In the genomic region with DNA sequence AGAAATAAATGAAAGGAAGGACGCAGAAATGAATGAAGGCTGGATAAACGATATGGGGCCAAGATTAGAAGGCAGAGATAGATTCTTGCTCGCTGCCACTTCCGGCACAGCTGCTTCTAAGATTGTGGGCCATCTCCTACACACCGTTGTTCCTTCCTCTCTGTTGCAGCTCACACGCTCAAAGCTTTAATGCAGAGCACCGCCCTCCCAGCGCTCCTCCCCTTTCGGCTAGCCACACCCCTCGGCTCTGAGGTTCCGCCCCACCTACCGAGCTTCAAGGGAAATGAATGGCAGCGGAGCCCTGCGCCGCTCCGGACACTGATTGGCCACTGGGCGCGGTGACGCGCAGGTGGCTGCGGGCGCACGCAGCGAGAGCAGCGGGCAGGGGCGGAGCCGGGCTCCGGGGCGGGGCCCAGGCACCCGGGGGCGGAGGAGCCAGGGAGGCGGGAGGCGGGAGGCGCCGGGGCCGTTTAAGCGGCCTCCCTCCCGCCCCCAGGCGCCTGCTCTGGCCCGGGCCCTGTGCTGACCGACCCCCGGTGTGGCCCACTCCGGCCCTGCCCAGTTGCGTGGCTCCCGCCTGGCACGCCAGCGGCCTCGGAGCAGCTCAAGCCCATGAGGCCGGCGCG, we compare ENCODE assay signal across 8 mouse cellular contexts. TPM values are rescaled to one million over a fixed set of nuclear protein-coding genes. Genes with fewer than 3 reads are reported as not detected.
DNase-seq lines count a peak whose midpoint lies in the region; ATAC-seq lines count a peak whose summit lies in the region.

A gene (plus strand): TSS at position 432 of the 626 bp plus-strand sequence.

- H3K36me3 ChIP-seq in lung, embryonic 16.5 days (ENCODE audit: control insufficient read depth, insufficient read depth, low read length), result no peaks in the 10 kb centered on the region

- H3K9me3 ChIP-seq in lung, embryonic 16.5 days (ENCODE audit: control insufficient read depth, low read length), result no peaks in the 10 kb centered on the region

- H3K4me1 ChIP-seq in lung, embryonic 16.5 days (replicated peaks; ENCODE audit: control insufficient read depth, insufficient read depth, low read length), result peaks cover 30% of the 10 kb centered on the region

- H3K27me3 ChIP-seq in lung, embryonic 16.5 days (ENCODE audit: control insufficient read depth, insufficient read depth, low read depth, low read length), result no peaks in the 10 kb centered on the region

- peak within 1 kb of the TSS; percentile 87 for H3K4me2 ChIP-seq in lung, embryonic 16.5 days (ENCODE audit: low read depth, low read length)

- H3K9ac ChIP-seq in lung, embryonic 16.5 days (ENCODE audit: low read length), result peak within 1 kb of the TSS; percentile 89

- peak; percentile 99 for ATAC-seq in hematopoietic stem cell, adult 5-6 weeks (replicated peaks in 1 of 2; ENCODE audit: insufficient read depth in 1 of 2, low FRiP score in 2 of 2, low TSS enrichment in 1 of 2, low read depth in 1 of 2, poor library complexity in 2 of 2, severe bottlenecking in 2 of 2)
- ATAC-seq in lung, embryonic 16.5 days (ENCODE audit: low read depth), result peak; percentile 99

- peak; percentile 95 for DNase-seq in MEL-GATA-1-ER (ENCODE audit: extremely low read depth, low read depth)
- DNase-seq in cerebellum, adult 8-10 months, result peak; percentile 97
- peak; percentile 99 for DNase-seq in forelimb bud, embryonic 11.5 days (ENCODE audit: low read depth, low spot score)
- DNase-seq in layer of hippocampus, adult 9-10 months (ENCODE audit: low spot score), result peak; percentile 93
- peak; percentile 81 for DNase-seq in ovary, postnatal 10 days (ENCODE audit: low spot score)
- DNase-seq in thymus, postnatal 10 days (ENCODE audit: low spot score in 2 of 2), result peak; percentile 97 to 99

- H3K27ac ChIP-seq in lung, embryonic 16.5 days (ENCODE audit: low read length), result peak within 1 kb of the TSS; percentile 80

- H3K4me3 ChIP-seq in lung, embryonic 16.5 days (ENCODE audit: low read length), result peak within 1 kb of the TSS; percentile 76

- 0% methylated on average over 48 of the region's 51 CpGs for WGBS in lung, embryonic 16.5 days

RNA-seq across cellular contexts. Expression of the gene that starts here (rescaled TPM):
- total RNA-seq in hematopoietic stem cell, adult 5-6 weeks (2017), result 14.4 and 15.1 TPM in 2 replicates
- polyA plus RNA-seq in lung, embryonic 16.5 days (2015; fragmentation: Nextera tagmentation; extraction: Ambion mirVana), result 40.5 and 46.2 TPM in 2 replicates

Comparison
In these comparisons a context has a peak if more than half of its experiments do, and no peak if none do; other contexts are left out.
1. Peak in every context shown above with its lines: DNase-seq, ATAC-seq, H3K4me3 ChIP-seq and H3K27ac ChIP-seq.